Mouse (Mus musculus): ENCODE data around the gene Ugt1a5.

DNA sequence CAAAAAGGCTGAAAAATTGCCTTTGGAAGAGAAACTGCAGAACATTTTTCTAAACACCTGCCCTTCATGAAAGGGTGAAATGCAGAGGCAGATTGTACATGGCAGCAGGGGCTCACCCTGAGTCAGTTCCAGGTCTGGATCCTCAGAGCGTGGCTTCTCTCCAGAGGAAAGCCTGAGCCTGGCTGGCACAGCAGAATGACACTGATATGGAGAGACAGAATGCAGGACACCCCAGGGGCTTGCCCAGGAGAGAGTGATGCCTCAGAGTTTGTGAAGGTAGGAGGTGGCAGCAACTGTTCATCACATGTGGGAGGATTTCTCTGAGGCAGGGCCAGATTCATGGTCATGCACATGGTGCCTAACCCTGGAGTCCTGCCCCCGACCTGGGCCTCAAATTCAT, 34.2 kb downstream of the Ugt1a5 start:
- TF ChIP-seq CTCF (IDR thresholded peaks at IDR 0.05; ENCODE audit: insufficient read depth, low read depth, low read length), result no peak
- TF ChIP-seq POLR2A (IDR thresholded peaks at IDR 0.05; ENCODE audit: insufficient read depth, low read depth, low read length), result no peak

Data from olfactory bulb, adult 2 months (tissue).